Mouse (Mus musculus): ENCODE data around the gene Taldo1. TPM values are rescaled to one million over a fixed set of nuclear protein-coding genes. Genes with fewer than 3 reads are reported as not detected.

The Taldo1 gene
- 352 and 355 TPM in 2 replicates for polyA plus RNA-seq (2016; fragmentation: Nextera tagmentation; extraction: Ambion mirVana)

GRCm38 (mm10) chr7:141391625-141392551, at the start of gene Taldo1:
Gene Taldo1, plus strand, starts transcription at chr7:141392199.
- Histone ChIP-seq H3K4me2 (replicated peaks) (peak within 1 kb of the TSS; percentile 81), H3K4me3 (peak within 1 kb of the TSS; percentile 65), H3K27ac (peak within 1 kb of the TSS; percentile 76), H3K27me3 (peaks cover 8% of the 10 kb centered on the region; the same call in 1 of the 2 replicates), H3K36me3 (peaks cover 13% of the 10 kb centered on the region), H3K9me3 (replicated peaks) (no peaks in the 10 kb centered on the region), H3K9ac (peak within 1 kb of the TSS; percentile 58), H3K4me1 (peaks cover 12% of the 10 kb centered on the region)
- WGBS, result under 1% methylated on average over 57 of the region's 57 CpGs
- peak; percentile 95 for ATAC-seq (ENCODE audit: low FRiP score)

GRCm38 (mm10) chr7:141343230-141343629, 48.8 kb upstream of the Taldo1 start:
- H3K36me3 ChIP-seq, result no peaks in the 10 kb centered on the region
- H3K9ac ChIP-seq, result no peak overlapping the region
- 49% methylated on average over 2 of the region's 2 CpGs for WGBS
- no peak overlapping the region for H3K4me2 ChIP-seq (replicated peaks)
- H3K9me3 ChIP-seq (replicated peaks), result no peaks in the 10 kb centered on the region
- H3K27ac ChIP-seq, result no peak overlapping the region
- H3K4me3 ChIP-seq, result no peak overlapping the region
- H3K27me3 ChIP-seq, result peaks cover 20% of the 10 kb centered on the region
- ATAC-seq (ENCODE audit: low FRiP score), result no peak
- peaks cover 8% of the 10 kb centered on the region for H3K4me1 ChIP-seq

GRCm38 (mm10) chr7:141343696-141344095, 48.3 kb upstream of the Taldo1 start:
- Histone ChIP-seq H3K4me3 (no peak overlapping the region), H3K27me3 (peaks cover 16% of the 10 kb centered on the region), H3K4me2 (replicated peaks) (no peak overlapping the region), H3K27ac (no peak overlapping the region), H3K4me1 (peaks cover 3% of the 10 kb centered on the region), H3K9ac (no peak overlapping the region), H3K9me3 (replicated peaks) (no peaks in the 10 kb centered on the region), H3K36me3 (no peaks in the 10 kb centered on the region)
- ATAC-seq (ENCODE audit: low FRiP score), result no peak
- WGBS, result 74% methylated on average over 7 of the region's 7 CpGs

- no peak for ATAC-seq (ENCODE audit: low FRiP score)
- H3K27ac ChIP-seq, result no peak overlapping the region
- WGBS, result 91% methylated on average over 5 of the region's 5 CpGs
These were observed 47.2 kb upstream of the Taldo1 start for GRCm38 (mm10) chr7:141344787-141345186.

GRCm38 (mm10) chr7:141351061-141351460, 40.9 kb upstream of the Taldo1 start:
- H3K4me2 ChIP-seq (replicated peaks), result no peak overlapping the region
- no peaks in the 10 kb centered on the region for H3K9me3 ChIP-seq (replicated peaks)
- H3K27ac ChIP-seq, result no peak overlapping the region
- H3K9ac ChIP-seq, result no peak overlapping the region
- H3K4me3 ChIP-seq, result no peak overlapping the region
- H3K36me3 ChIP-seq, result no peaks in the 10 kb centered on the region
- ATAC-seq (ENCODE audit: low FRiP score), result no peak
- H3K27me3 ChIP-seq, result no peaks in the 10 kb centered on the region
- WGBS, result 85% methylated on average over 6 of the region's 6 CpGs
- H3K4me1 ChIP-seq, result no peaks in the 10 kb centered on the region

More at GRCm38 (mm10) chr7:141344787-141345186, 47.2 kb upstream of the Taldo1 start:
- Histone ChIP-seq H3K4me2 (replicated peaks) (no peak overlapping the region), H3K36me3 (no peaks in the 10 kb centered on the region), H3K9ac (no peak overlapping the region), H3K9me3 (replicated peaks) (no peaks in the 10 kb centered on the region), H3K4me3 (no peak overlapping the region), H3K27me3 (peaks cover 5% of the 10 kb centered on the region; the same call in 1 of the 2 replicates), H3K4me1 (no peaks in the 10 kb centered on the region)

- H3K4me1 ChIP-seq, result no peaks in the 10 kb centered on the region
- H3K9me3 ChIP-seq (replicated peaks), result no peaks in the 10 kb centered on the region
- no peak for ATAC-seq (ENCODE audit: low FRiP score)
- no peak overlapping the region for H3K9ac ChIP-seq
- H3K27ac ChIP-seq, result no peak overlapping the region
- no peaks in the 10 kb centered on the region; the same call in 1 of the 2 replicates for H3K27me3 ChIP-seq
- H3K4me2 ChIP-seq (replicated peaks), result no peak overlapping the region
- H3K36me3 ChIP-seq, result no peaks in the 10 kb centered on the region
- no peak overlapping the region for H3K4me3 ChIP-seq
- WGBS, result 73% methylated on average over 8 of the region's 8 CpGs
These were observed 36.9 kb upstream of the Taldo1 start for GRCm38 (mm10) chr7:141355051-141355450.

GRCm38 (mm10) chr7:141355626-141356326, 36.2 kb upstream of the Taldo1 start:
- 57% methylated on average over 12 of the region's 12 CpGs for WGBS

GRCm38 (mm10) chr7:141356971-141357370, 35.0 kb upstream of the Taldo1 start:
- Histone ChIP-seq H3K4me1 (no peaks in the 10 kb centered on the region), H3K9ac (no peak overlapping the region), H3K9me3 (replicated peaks) (no peaks in the 10 kb centered on the region), H3K36me3 (no peaks in the 10 kb centered on the region), H3K27ac (no peak overlapping the region), H3K27me3 (peaks cover 17% of the 10 kb centered on the region), H3K4me2 (replicated peaks) (no peak overlapping the region), H3K4me3 (no peak overlapping the region)
- ATAC-seq (ENCODE audit: low FRiP score), result no peak
- 70% methylated on average over 14 of the region's 14 CpGs for WGBS

More at GRCm38 (mm10) chr7:141355626-141356326, 36.2 kb upstream of the Taldo1 start:
- H3K9me3 ChIP-seq (replicated peaks), result no peaks in the 10 kb centered on the region
- no peak for ATAC-seq (ENCODE audit: low FRiP score)
- H3K4me1 ChIP-seq, result no peaks in the 10 kb centered on the region
- H3K36me3 ChIP-seq, result no peaks in the 10 kb centered on the region
- H3K27ac ChIP-seq, result no peak overlapping the region
- H3K27me3 ChIP-seq, result peaks cover 7% of the 10 kb centered on the region
- H3K4me3 ChIP-seq, result no peak overlapping the region
- no peak overlapping the region for H3K4me2 ChIP-seq (replicated peaks)
- no peak overlapping the region for H3K9ac ChIP-seq

GRCm38 (mm10) chr7:141361510-141361909, 30.5 kb upstream of the Taldo1 start:
- Histone ChIP-seq H3K4me3 (no peak overlapping the region), H3K27ac (no peak overlapping the region), H3K36me3 (no peaks in the 10 kb centered on the region), H3K9me3 (replicated peaks) (no peaks in the 10 kb centered on the region), H3K27me3 (peaks cover 27% of the 10 kb centered on the region), H3K4me2 (replicated peaks) (no peak overlapping the region), H3K9ac (no peak overlapping the region), H3K4me1 (no peaks in the 10 kb centered on the region)
- WGBS, result 17% methylated on average over 24 of the region's 24 CpGs
- ATAC-seq (ENCODE audit: low FRiP score), result no peak

GRCm38 (mm10) chr7:141363106-141363751, 28.8 kb upstream of the Taldo1 start:
- no peaks in the 10 kb centered on the region for H3K36me3 ChIP-seq
- no peak overlapping the region for H3K9ac ChIP-seq
- no peak overlapping the region for H3K4me3 ChIP-seq
- no peak overlapping the region for H3K4me2 ChIP-seq (replicated peaks)
- H3K4me1 ChIP-seq, result no peaks in the 10 kb centered on the region
- H3K9me3 ChIP-seq (replicated peaks), result no peaks in the 10 kb centered on the region
- H3K27ac ChIP-seq, result no peak overlapping the region
- no peak for ATAC-seq (ENCODE audit: low FRiP score)
- 58% methylated on average over 4 of the region's 4 CpGs for WGBS
- peaks cover 27% of the 10 kb centered on the region for H3K27me3 ChIP-seq

GRCm38 (mm10) chr7:141363752-141364125, 28.3 kb upstream of the Taldo1 start:
- Histone ChIP-seq H3K9ac (no peak overlapping the region), H3K9me3 (replicated peaks) (no peaks in the 10 kb centered on the region), H3K4me2 (replicated peaks) (no peak overlapping the region), H3K27ac (no peak overlapping the region), H3K27me3 (peaks cover 27% of the 10 kb centered on the region), H3K4me3 (no peak overlapping the region), H3K36me3 (no peaks in the 10 kb centered on the region), H3K4me1 (no peaks in the 10 kb centered on the region)
- 68% methylated on average over 2 of the region's 2 CpGs for whole genome bisulfite sequencing
- no peak for ATAC-seq (ENCODE audit: low FRiP score)

Measured in hindbrain, embryonic 12.5 days (tissue).